Mouse (Mus musculus): ENCODE measurements around the gene Nup160. TPM values are rescaled to one million over a fixed set of nuclear protein-coding genes. Genes with fewer than 3 reads are reported as not detected.
A peak's percentile ranks its signal among the peaks of the same experiment; 100 is the strongest.

Nup160 gene
- polyA plus RNA-seq, 1 experiment = 7.8 TPM

DNA sequence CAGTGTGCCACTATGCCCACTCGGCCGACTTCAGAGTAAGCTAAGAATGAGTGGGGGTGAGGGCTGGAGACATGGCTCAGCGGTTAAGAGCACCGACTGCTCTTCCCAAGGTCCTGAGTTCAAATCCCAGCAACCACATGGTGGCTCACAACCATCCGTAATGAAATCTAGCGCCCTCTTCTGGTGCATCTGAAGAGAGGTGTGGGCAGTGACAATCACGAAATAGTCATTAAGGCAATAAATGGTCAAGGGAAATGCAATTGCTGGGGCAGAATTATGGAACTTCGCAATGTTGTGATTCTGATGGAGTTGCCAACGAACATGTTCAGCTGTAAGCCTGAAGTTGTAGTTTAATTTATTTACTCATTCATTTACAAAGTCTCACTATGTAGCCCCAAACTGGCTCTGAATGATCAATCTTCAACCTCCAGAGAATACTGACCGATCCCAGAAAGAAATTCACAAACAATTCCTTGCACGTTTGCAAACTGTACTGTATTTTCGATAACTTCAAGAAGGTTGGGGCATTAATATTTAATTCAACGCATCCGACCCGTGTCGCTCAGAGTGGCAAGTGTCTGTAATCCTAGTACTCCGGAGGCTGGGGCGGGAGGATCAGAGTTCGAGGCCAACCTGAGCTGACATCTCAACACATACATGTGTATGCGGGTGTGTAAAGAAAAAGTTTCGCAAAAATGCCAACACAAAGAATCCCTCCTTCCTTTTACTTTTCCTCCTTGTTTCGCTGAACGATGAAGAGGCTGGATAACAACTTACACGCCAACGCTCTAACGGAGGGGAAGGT lies 1.4 kb downstream of the Nup160 start:
- Histone ChIP-seq H3K36me3 (ENCODE audit: control insufficient read depth, insufficient read depth) (peaks cover 12% of the 10 kb centered on the region), H3K4me2 (ENCODE audit: low read depth) (peak overlapping the region; percentile 84), H3ac (ENCODE audit: control insufficient read depth, insufficient read length) (peak overlapping the region; percentile 33), H3K27me3 (ENCODE audit: control insufficient read depth, insufficient read depth, insufficient read length) (no peaks in the 10 kb centered on the region), H3K79me2 (ENCODE audit: control insufficient read depth, insufficient read depth) (peaks cover 30% of the 10 kb centered on the region), H3K4me3 (peak overlapping the region; percentile 93)
- no peak for TF ChIP-seq TCF12 (IDR thresholded peaks at IDR 0.05; ENCODE audit: insufficient read depth, poor library complexity, severe bottlenecking)

GRCm38 (mm10) chr2:90679061-90679810 lies 2.2 kb downstream of the Nup160 start:
- Histone ChIP-seq H3K36me3 (ENCODE audit: control insufficient read depth, insufficient read depth) (peaks cover 17% of the 10 kb centered on the region), H3K4me3 (peak overlapping the region; percentile 93), H3K4me2 (ENCODE audit: low read depth) (peak overlapping the region; percentile 85), H3ac (ENCODE audit: control insufficient read depth, insufficient read length) (peak overlapping the region; percentile 33), H3K79me2 (ENCODE audit: control insufficient read depth, insufficient read depth) (peaks cover 30% of the 10 kb centered on the region), H3K27me3 (ENCODE audit: control insufficient read depth, insufficient read depth, insufficient read length) (no peaks in the 10 kb centered on the region)
- TF ChIP-seq POLR2A (IDR thresholded peaks at IDR 0.05; ENCODE audit: insufficient read length, low read depth) (peak; percentile 86), SRF (IDR thresholded peaks at IDR 0.05; ENCODE audit: control insufficient read depth, insufficient read length, low read depth) (no peak), TCF3 (IDR thresholded peaks at IDR 0.05; ENCODE audit: insufficient read length, low read depth) (no peak), MYOG (IDR thresholded peaks at IDR 0.05; ENCODE audit: control insufficient read depth in 1 of 3, insufficient read depth in 1 of 3, insufficient read length in 2 of 3, low read depth in 2 of 3) (peak in 1 of 3 experiments; percentile 24), MAX (IDR thresholded peaks at IDR 0.05; ENCODE audit: low read depth) (no peak), REST (IDR thresholded peaks at IDR 0.05; ENCODE audit: insufficient read depth, insufficient read length) (peak; percentile 17), MYOD1 (IDR thresholded peaks at IDR 0.05; ENCODE audit: control insufficient read depth in 1 of 3, insufficient read length in 2 of 3, low read depth in 2 of 3) (no peak), CEBPB (IDR thresholded peaks at IDR 0.05; ENCODE audit: insufficient read depth, poor library complexity, severe bottlenecking) (no peak), POLR2AphosphoS2 (IDR thresholded peaks at IDR 0.05; ENCODE audit: insufficient read length, low read depth) (peak; percentile 82), E2F4 (IDR thresholded peaks at IDR 0.05; ENCODE audit: insufficient read depth) (peak; percentile 88), USF1 (IDR thresholded peaks at IDR 0.05; ENCODE audit: low read depth) (no peak), TCF12 (IDR thresholded peaks at IDR 0.05; ENCODE audit: insufficient read depth, poor library complexity, severe bottlenecking) (no peak)

GRCm38 (mm10) chr2:90700943-90701342 lies 23.9 kb downstream of the Nup160 start:
- no peak overlapping the region for H3K4me2 ChIP-seq (ENCODE audit: low read depth)
- H3K79me2 ChIP-seq (ENCODE audit: control insufficient read depth, insufficient read depth) = no peaks in the 10 kb centered on the region
- TF ChIP-seq POLR2A (IDR thresholded peaks at IDR 0.05; ENCODE audit: insufficient read length, low read depth) = no peak
- no peak for TF ChIP-seq REST (IDR thresholded peaks at IDR 0.05; ENCODE audit: insufficient read depth, insufficient read length)
- TF ChIP-seq MAX (IDR thresholded peaks at IDR 0.05; ENCODE audit: low read depth) = no peak
- TF ChIP-seq SRF (IDR thresholded peaks at IDR 0.05; ENCODE audit: control insufficient read depth, insufficient read length, low read depth) = no peak
- no peak for TF ChIP-seq TCF12 (IDR thresholded peaks at IDR 0.05; ENCODE audit: insufficient read depth, poor library complexity, severe bottlenecking)
- no peak for TF ChIP-seq E2F4 (IDR thresholded peaks at IDR 0.05; ENCODE audit: insufficient read depth)
- H3K27me3 ChIP-seq (ENCODE audit: control insufficient read depth, insufficient read depth, insufficient read length) = no peaks in the 10 kb centered on the region
- H3K4me3 ChIP-seq = no peak overlapping the region
- H3ac ChIP-seq (ENCODE audit: control insufficient read depth, insufficient read length) = no peak overlapping the region
- H3K36me3 ChIP-seq (ENCODE audit: control insufficient read depth, insufficient read depth) = peaks cover 81% of the 10 kb centered on the region

DNA sequence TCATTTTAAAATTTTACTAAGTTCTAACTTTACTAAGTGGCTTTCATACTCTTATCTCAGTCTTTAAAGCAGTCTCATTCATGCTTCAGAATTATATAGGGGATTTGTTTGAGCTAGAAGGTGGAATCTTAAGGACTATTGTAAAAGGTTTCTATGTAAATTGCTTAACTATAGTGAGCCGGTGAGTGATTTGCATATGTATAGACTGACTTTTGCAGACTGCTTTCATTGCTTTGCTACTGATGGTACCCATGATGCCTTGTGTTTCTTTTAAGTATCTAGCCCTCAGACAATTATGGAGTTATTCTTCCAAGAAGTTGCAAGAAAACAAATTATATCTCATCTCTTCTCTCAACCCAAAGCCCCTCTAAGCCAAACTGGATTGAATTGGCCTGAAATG lies 31.5 kb downstream of the Nup160 start:
- Histone ChIP-seq H3ac (ENCODE audit: control insufficient read depth, insufficient read length) (no peak overlapping the region), H3K36me3 (ENCODE audit: control insufficient read depth, insufficient read depth) (peaks cover 85% of the 10 kb centered on the region), H3K79me2 (ENCODE audit: control insufficient read depth, insufficient read depth) (no peaks in the 10 kb centered on the region), H3K27me3 (ENCODE audit: control insufficient read depth, insufficient read depth, insufficient read length) (no peaks in the 10 kb centered on the region), H3K4me3 (no peak overlapping the region), H3K4me2 (ENCODE audit: low read depth) (no peak overlapping the region)
- TF ChIP-seq SRF (IDR thresholded peaks at IDR 0.05; ENCODE audit: control insufficient read depth, insufficient read length, low read depth) (no peak), USF1 (IDR thresholded peaks at IDR 0.05; ENCODE audit: low read depth) (no peak), REST (IDR thresholded peaks at IDR 0.05; ENCODE audit: insufficient read depth, insufficient read length) (no peak), MAX (IDR thresholded peaks at IDR 0.05; ENCODE audit: low read depth) (no peak)

- H3K36me3 ChIP-seq (ENCODE audit: control insufficient read depth, insufficient read depth) = peaks cover 81% of the 10 kb centered on the region
- TF ChIP-seq MYOG (IDR thresholded peaks at IDR 0.05; ENCODE audit: control insufficient read depth in 1 of 3, insufficient read depth in 1 of 3, insufficient read length in 2 of 3, low read depth in 2 of 3) (no peak), REST (IDR thresholded peaks at IDR 0.05; ENCODE audit: insufficient read depth, insufficient read length) (no peak), SRF (IDR thresholded peaks at IDR 0.05; ENCODE audit: control insufficient read depth, insufficient read length, low read depth) (no peak), MAX (IDR thresholded peaks at IDR 0.05; ENCODE audit: low read depth) (no peak), POLR2A (IDR thresholded peaks at IDR 0.05; ENCODE audit: insufficient read length, low read depth) (no peak), POLR2AphosphoS2 (IDR thresholded peaks at IDR 0.05; ENCODE audit: insufficient read length, low read depth) (no peak), USF1 (IDR thresholded peaks at IDR 0.05; ENCODE audit: low read depth) (no peak), CEBPB (IDR thresholded peaks at IDR 0.05; ENCODE audit: insufficient read depth, poor library complexity, severe bottlenecking) (no peak), TCF3 (IDR thresholded peaks at IDR 0.05; ENCODE audit: insufficient read length, low read depth) (no peak), E2F4 (IDR thresholded peaks at IDR 0.05; ENCODE audit: insufficient read depth) (no peak), MYOD1 (IDR thresholded peaks at IDR 0.05; ENCODE audit: control insufficient read depth in 1 of 3, insufficient read length in 2 of 3, low read depth in 2 of 3) (no peak), TCF12 (IDR thresholded peaks at IDR 0.05; ENCODE audit: insufficient read depth, poor library complexity, severe bottlenecking) (no peak)
- no peaks in the 10 kb centered on the region for H3K79me2 ChIP-seq (ENCODE audit: control insufficient read depth, insufficient read depth)
- no peak overlapping the region for H3K4me3 ChIP-seq
- H3K27me3 ChIP-seq (ENCODE audit: control insufficient read depth, insufficient read depth, insufficient read length) = no peaks in the 10 kb centered on the region
- H3ac ChIP-seq (ENCODE audit: control insufficient read depth, insufficient read length) = no peak overlapping the region
- H3K4me2 ChIP-seq (ENCODE audit: low read depth) = no peak overlapping the region
Measured at GRCm38 (mm10) chr2:90715555-90716092, 38.6 kb downstream of the Nup160 start.
